Mouse (Mus musculus): ENCODE data around the gene Gm1527. TPM values are rescaled to one million over a fixed set of nuclear protein-coding genes. Genes with fewer than 3 reads are reported as not detected.

Gm1527 gene
- polyA plus RNA-seq (2012), result not detected in 2 replicates

DNA sequence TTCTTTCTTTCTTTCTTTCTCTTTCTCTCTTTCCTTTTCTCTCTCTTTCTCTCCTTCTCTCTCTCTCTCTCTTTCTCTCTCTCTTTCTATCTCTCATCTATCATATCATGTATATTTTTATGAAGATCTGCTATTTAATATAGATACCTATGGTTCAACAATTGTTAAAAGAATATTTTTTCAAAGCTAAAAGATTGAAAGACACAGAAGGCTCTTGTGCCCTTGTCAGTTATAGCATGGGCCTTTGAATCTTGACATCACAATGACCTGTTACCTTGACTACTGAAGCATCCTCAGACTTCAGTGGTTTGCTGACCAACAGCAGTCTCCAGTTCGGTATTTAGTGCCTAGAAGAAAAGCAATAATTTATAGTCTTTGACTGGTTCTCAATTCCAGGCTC lies at the start of gene Gm1527:
Gene Gm1527, plus strand, starts transcription at position 301 of the 400 bp plus-strand sequence.
- TF ChIP-seq GATA1 (IDR thresholded peaks at IDR 0.05; ENCODE audit: low read length), result no peak

DNA sequence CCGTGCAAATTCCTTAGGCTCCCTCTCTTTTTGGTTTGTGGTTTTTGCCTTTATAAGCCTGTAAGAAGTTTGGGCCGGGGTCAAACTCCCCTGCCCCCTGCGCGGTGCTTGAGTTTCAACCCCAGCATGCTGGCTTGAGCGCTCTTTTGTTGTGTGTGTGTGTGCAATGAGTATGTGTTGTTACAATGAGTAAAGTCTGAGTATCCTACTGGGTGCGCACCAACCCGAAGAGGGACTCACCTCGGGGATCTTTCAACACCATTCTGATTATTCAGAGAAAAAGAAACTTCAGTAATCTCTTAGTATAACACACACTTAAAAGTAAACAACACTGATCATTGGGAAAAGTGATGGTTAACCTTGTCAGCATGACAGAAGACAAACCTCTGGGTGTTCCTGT lies 49.2 kb upstream of the Gm1527 start:
- TF ChIP-seq GATA1 (IDR thresholded peaks at IDR 0.05; ENCODE audit: low read length), result no peak

DNA sequence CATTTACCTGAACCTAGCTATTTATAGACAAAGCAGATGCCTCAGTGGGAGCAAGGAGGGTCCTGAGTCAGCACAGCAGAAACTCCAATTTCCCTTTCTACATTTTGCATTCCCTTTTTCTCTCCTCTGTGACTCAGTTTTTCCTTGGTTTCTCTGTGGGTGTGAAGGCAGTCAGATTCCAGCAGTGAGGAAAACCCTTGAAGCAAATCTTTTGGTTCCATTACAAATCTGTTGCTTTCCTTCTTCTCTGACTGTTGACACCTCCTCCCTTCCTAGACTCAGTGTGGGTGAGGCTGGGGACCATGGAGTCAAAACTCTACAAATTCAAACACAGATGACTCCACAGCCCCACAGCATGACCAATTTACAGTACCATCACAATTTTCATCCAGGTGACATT lies 45.3 kb upstream of the Gm1527 start:
- no peak for TF ChIP-seq GATA1 (IDR thresholded peaks at IDR 0.05; ENCODE audit: low read length)

DNA sequence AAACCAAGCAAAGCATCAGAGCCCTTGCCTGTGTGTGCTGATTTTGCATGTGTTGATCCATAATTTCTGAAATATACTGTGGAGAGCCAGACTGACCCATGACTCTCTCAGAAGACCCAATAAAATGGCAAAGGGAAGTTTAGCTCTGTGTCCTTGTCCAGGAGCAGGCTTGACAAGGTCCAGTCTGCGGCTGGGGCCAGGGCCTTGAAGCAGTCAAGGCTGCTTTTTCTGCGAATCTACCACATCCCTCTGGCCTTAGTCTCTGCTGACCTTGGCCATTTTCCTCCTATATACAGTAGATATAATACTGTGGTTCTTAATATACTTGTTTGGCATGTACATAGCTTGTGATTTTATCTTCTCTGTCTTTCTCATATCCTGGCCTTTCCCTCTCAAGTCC lies 73.5 kb downstream of the Gm1527 start:
- TF ChIP-seq GATA1 (IDR thresholded peaks at IDR 0.05; ENCODE audit: low read length), result no peak

DNA sequence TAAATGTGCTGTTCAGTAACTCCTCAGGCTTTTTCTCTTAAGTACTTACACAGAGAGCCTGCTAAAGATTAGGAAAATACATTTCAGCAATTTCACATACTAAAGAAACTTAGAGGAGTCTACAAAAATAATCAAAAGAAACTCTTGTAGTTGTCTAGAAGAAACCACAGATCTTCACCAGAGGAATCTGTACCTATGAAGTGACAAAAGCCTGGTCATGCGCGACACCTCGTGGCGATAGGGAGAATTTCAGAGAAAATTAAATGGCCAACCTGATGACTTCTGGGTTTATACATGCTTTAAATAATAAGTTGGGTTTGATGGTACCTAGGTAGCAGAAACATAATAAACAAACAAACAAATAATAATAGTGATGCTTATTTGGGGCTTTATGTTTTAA lies 76.4 kb downstream of the Gm1527 start:
- TF ChIP-seq GATA1 (IDR thresholded peaks at IDR 0.05; ENCODE audit: low read length), result no peak

Other genes with a start within 250 kb of the Gm1527 start
- 0.04 TPM in 1 of 2 replicates, not detected in the other for gene Slc2a2, start 194.7 kb upstream of the Gm1527 start, polyA plus RNA-seq (2012)
- 2.4 TPM in 2 replicates for gene Eif5a2, start 111.3 kb upstream of the Gm1527 start, polyA plus RNA-seq (2012)
- gene Rpl22l1, start 87.2 kb upstream of the Gm1527 start, polyA plus RNA-seq (2012), result 4.9 and 16.4 TPM in 2 replicates
- gene Egfem1, start 189.4 kb downstream of the Gm1527 start, polyA plus RNA-seq (2012), result not detected in 2 replicates